Mouse (Mus musculus) intestine, postnatal 0 days (tissue): Measurements from ENCODE around the gene Csrp2. TPM values are rescaled to one million over a fixed set of nuclear protein-coding genes. Genes with fewer than 3 reads are reported as not detected.

ENCODE experiments used
- ATAC-seq: fragments of 200-750 bp; cut with Nextera tagmentation; 2 replicates; pipeline ENCODE4 v1.8.0; 2017; ENCODE audit warnings: mild to moderate bottlenecking, moderate TSS enrichment, moderate library complexity
- H3K27ac ChIP-seq: fragments of 300-500 bp; sonication (generic); 2 replicates; pipeline ENCODE4 v1.5.1; 2014; ENCODE audit warnings: mild to moderate bottlenecking, low read depth, low read length, moderate library complexity
- H3K27me3 ChIP-seq: fragments of 300-500 bp; sonication (generic); replicated peaks from 2 replicates; pipeline ENCODE4 v1.6.1; 2014; ENCODE audit warnings: low read length, mixed read lengths; ENCODE audit not compliant: control insufficient read depth, insufficient read depth
- H3K36me3 ChIP-seq: fragments of 300-500 bp; sonication (generic); 2 replicates; pipeline ENCODE4 v1.6.1; 2014; ENCODE audit warnings: mild to moderate bottlenecking, moderate library complexity; ENCODE audit not compliant: control insufficient read depth, insufficient read depth
- H3K4me1 ChIP-seq: fragments of 300-500 bp; sonication (generic); replicated peaks from 2 replicates; pipeline ENCODE4 v1.6.1; 2014; ENCODE audit warnings: antibody characterized with exemption, low read length, mixed read lengths; ENCODE audit not compliant: control insufficient read depth, insufficient read depth
- H3K4me2 ChIP-seq: fragments of 300-500 bp; sonication (generic); replicated peaks from 2 replicates; pipeline ENCODE4 v1.6.1; 2014; ENCODE audit warnings: low read depth, mild to moderate bottlenecking, moderate library complexity
- H3K4me3 ChIP-seq: fragments of 300-500 bp; sonication (generic); 2 replicates; pipeline ENCODE4 v1.5.1; 2014; ENCODE audit warnings: low read depth, low read length
- H3K9ac ChIP-seq: fragments of 300-500 bp; sonication (generic); 2 replicates; pipeline ENCODE4 v1.6.1; 2014; ENCODE audit warnings: mild to moderate bottlenecking, low read depth, low read length
- H3K9me3 ChIP-seq: fragments of 300-500 bp; sonication (generic); 2 replicates; pipeline ENCODE4 v1.6.1; 2016; ENCODE audit warnings: mixed run types; ENCODE audit not compliant: control insufficient read depth
- CTCF ChIP-seq: sonication (generic); IDR thresholded peaks from 2 replicates; pipeline ENCODE4 v1.5.1; 2016; ENCODE audit warnings: low read depth, mild to moderate bottlenecking, control low read depth, antibody characterized with exemption, moderate library complexity
- WGBS: fragments of 180-500 bp; shearing (Covaris S2); extraction: QIAGEN DNeasy Blood & Tissue Kit; methylation state at CpG from one replicate; pipeline ENCODE4 v1.1.7; 2014; 5-methylcytosine and 5-hydroxymethylcytosine counted together
- polyA plus RNA-seq: library from polyadenylated mRNA; unstranded; fragments of >200 nt; fragmentation: Nextera tagmentation; extraction: Ambion mirVana; gene quantifications from 2 replicates; pipeline ENCODE4 v1.2.1, GENCODE M21; 2015

Gene Csrp2
- polyA plus RNA-seq, 1 experiment from 2014 or later = 102 TPM

- TF ChIP-seq CTCF = no peak
- 0 out of 2 replicates have a peak, but pooled peaks cover 17% of the 10 kb centered on the region for H3K4me1 ChIP-seq
- no peak for ATAC-seq
- no peaks in the 10 kb centered on the region for H3K9me3 ChIP-seq
- no peaks in the 10 kb centered on the region for H3K27me3 ChIP-seq
- no peak overlapping the region for H3K4me2 ChIP-seq
- H3K4me3 ChIP-seq = no peak overlapping the region
- H3K9ac ChIP-seq = no peak overlapping the region
- H3K27ac ChIP-seq = no peak overlapping the region
- 52% methylated on average over 4 of the region's 4 CpGs for WGBS
- no peaks in the 10 kb centered on the region for H3K36me3 ChIP-seq
Measured at GRCm38 (mm10) chr10:110929756-110930155, 10.2 kb downstream of the Csrp2 start.

DNA sequence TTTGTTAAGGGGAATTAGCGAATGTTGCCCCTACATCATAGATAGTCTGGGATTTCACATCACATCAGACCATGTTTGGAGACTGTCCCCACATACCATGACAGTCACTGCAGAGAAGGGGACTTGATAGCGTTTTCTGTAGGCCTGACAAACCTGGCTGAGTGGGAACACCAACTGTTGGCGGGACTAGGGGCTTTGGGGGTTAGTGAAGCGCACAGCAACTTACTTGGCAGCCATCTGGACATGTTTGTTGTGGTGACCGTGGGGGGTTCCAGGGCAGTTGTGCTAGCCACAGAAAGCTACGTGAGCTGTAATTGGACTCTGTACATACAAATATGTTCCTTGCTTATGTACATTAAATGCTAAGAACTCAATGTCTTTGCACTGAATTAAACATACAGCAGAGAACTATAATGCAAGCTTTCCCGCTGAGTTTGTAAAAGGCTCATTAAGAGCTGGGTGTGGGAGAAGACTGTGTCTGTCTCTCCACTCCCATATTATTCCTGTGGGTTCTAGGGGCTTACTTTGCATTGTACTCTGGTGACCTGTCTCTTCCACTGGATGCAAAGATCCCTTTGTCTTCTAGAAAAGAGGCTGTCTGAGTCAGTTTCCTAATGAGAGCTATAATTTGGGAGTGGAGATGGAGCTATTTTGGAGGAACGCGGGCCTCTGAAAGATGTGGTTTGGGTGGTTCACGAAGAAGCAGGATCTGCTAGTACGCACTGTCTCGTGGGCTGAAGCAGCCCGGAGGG is 11.7 kb downstream of the Csrp2 start:
- Histone ChIP-seq H3K4me3 (no peak overlapping the region), H3K9me3 (no peaks in the 10 kb centered on the region), H3K36me3 (no peaks in the 10 kb centered on the region), H3K4me1 (0 out of 2 replicates have a peak, but pooled peaks cover 14% of the 10 kb centered on the region), H3K4me2 (peak overlapping the region; percentile 22; the same call in 1 of the 2 replicates), H3K27me3 (no peaks in the 10 kb centered on the region), H3K9ac (no peak overlapping the region), H3K27ac (no peak overlapping the region)
- 71% methylated on average over 13 of the region's 13 CpGs for WGBS
- ATAC-seq = no peak
- TF ChIP-seq CTCF = no peak

GRCm38 (mm10) chr10:110931913-110932560 is 12.4 kb downstream of the Csrp2 start:
- Histone ChIP-seq H3K36me3 (no peaks in the 10 kb centered on the region), H3K4me1 (0 out of 2 replicates have a peak, but pooled peaks cover 8% of the 10 kb centered on the region), H3K27me3 (no peaks in the 10 kb centered on the region), H3K9me3 (no peaks in the 10 kb centered on the region), H3K9ac (no peak overlapping the region), H3K4me3 (no peak overlapping the region), H3K27ac (no peak overlapping the region), H3K4me2 (peak overlapping the region; percentile 22; the same call in 1 of the 2 replicates)
- TF ChIP-seq CTCF = no peak
- 66% methylated on average over 20 of the region's 20 CpGs for WGBS
- no peak for ATAC-seq

DNA sequence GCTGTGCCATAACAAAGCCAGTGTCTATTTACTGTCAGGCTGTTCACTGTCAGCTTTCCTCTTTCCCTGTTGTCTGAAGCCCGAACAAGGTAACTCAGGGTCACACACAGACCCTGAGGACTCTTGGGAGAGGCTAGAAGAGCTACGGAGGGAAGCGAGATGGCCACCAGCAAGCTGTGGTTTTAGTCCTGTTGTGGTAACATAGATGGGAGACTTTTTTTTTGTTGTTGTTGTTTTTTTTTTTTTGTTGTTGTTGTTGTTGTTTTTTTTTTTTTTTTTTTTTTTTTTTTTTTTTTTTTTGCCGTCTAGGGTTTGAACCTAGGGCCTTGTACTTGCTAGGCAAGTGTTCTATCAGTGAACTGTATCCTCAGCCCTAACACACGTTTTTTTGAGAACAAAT is 14.0 kb downstream of the Csrp2 start:
- Histone ChIP-seq H3K27me3 (no peaks in the 10 kb centered on the region), H3K9me3 (no peaks in the 10 kb centered on the region), H3K36me3 (peaks cover 9% of the 10 kb centered on the region; the same call in 1 of the 2 replicates), H3K4me2 (no peak overlapping the region), H3K9ac (no peak overlapping the region), H3K4me1 (no peaks in the 10 kb centered on the region), H3K4me3 (no peak overlapping the region), H3K27ac (no peak overlapping the region)
- 80% methylated on average over 5 of the region's 5 CpGs for WGBS
- no peak for ATAC-seq
- TF ChIP-seq CTCF = no peak

GRCm38 (mm10) chr10:110935081-110935480 is 15.5 kb downstream of the Csrp2 start:
- Histone ChIP-seq H3K36me3 (peaks cover 20% of the 10 kb centered on the region; the same call in 1 of the 2 replicates), H3K9me3 (no peaks in the 10 kb centered on the region), H3K9ac (no peak overlapping the region), H3K4me1 (no peaks in the 10 kb centered on the region), H3K4me2 (no peak overlapping the region), H3K27ac (no peak overlapping the region), H3K4me3 (no peak overlapping the region), H3K27me3 (no peaks in the 10 kb centered on the region)
- ATAC-seq = no peak
- TF ChIP-seq CTCF = no peak
- WGBS = 77% methylated on average over 11 of the region's 11 CpGs

GRCm38 (mm10) chr10:110935669-110936068 is 16.1 kb downstream of the Csrp2 start:
- peak; percentile 53 for TF ChIP-seq CTCF
- WGBS = 39% methylated on average over 7 of the region's 7 CpGs
- Histone ChIP-seq H3K4me3 (no peak overlapping the region), H3K36me3 (peaks cover 20% of the 10 kb centered on the region; the same call in 1 of the 2 replicates), H3K4me2 (0 out of 2 replicates have a peak overlapping the region, but pooled peaks have one; percentile 17), H3K27ac (no peak overlapping the region; the same call in 1 of the 2 replicates), H3K9me3 (no peaks in the 10 kb centered on the region), H3K27me3 (no peaks in the 10 kb centered on the region), H3K9ac (no peak overlapping the region), H3K4me1 (no peaks in the 10 kb centered on the region)
- peak; percentile 67; the same call in 1 of the 2 replicates for ATAC-seq
